Mouse (Mus musculus): ENCODE results near the gene Rnf168. TPM values are rescaled to one million over a fixed set of nuclear protein-coding genes. Genes with fewer than 3 reads are reported as not detected.

The Rnf168 gene
- total and polyA plus RNA-seq, 2 experiments from 2014 or later: 14.8 to 19.1 TPM

DNA sequence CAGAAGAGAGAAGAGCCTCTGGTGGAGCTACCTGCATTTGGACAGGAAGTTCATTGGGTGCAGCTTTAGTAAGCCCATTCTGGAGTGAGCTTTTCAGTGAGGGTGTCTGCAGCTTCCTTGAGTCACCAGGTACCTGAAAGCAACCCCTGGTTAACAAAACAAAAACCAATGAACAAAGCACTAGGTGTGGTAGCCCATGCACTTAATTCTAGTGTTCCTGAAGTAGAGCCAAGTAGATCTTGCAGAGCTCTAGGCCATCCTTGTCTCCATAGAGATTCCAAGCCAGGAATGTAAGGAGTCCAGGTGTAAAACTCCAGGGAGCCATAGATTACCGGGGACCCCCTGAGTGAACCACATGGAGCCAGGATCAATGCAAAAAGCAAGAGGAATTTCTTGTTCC, 25.8 kb downstream of the Rnf168 start:
- no peak for TF ChIP-seq CTCF (IDR thresholded peaks at IDR 0.05; ENCODE audit: low read depth)
- no peak for TF ChIP-seq EP300 (IDR thresholded peaks at IDR 0.05; ENCODE audit: low read depth)
- Histone ChIP-seq H3K4me2 (ENCODE audit: low read depth, low read length) (no peak overlapping the region), H3K27me3 (ENCODE audit: control insufficient read depth, insufficient read depth, low read length) (no peaks in the 10 kb centered on the region), H3K27ac (ENCODE audit: low read depth) (no peak overlapping the region), H3K4me1 (ENCODE audit: control insufficient read depth, insufficient read depth) (no peaks in the 10 kb centered on the region), H3K4me3 (ENCODE audit: low read depth, low read length) (no peak overlapping the region), H3K36me3 (replicated peaks; ENCODE audit: control insufficient read depth, insufficient read depth, low read length) (peaks cover 27% of the 10 kb centered on the region), H3K9ac (replicated peaks; ENCODE audit: low read depth, low read length) (no peak overlapping the region), H3K9me3 (replicated peaks; ENCODE audit: control insufficient read depth, low read length) (no peaks in the 10 kb centered on the region)
- ATAC-seq (ENCODE audit: insufficient read depth, low read depth) (no peak), DNase-seq (ENCODE audit: low spot score) (no peak)
- WGBS: 56% methylated on average over 1 of the region's 1 CpGs

DNA sequence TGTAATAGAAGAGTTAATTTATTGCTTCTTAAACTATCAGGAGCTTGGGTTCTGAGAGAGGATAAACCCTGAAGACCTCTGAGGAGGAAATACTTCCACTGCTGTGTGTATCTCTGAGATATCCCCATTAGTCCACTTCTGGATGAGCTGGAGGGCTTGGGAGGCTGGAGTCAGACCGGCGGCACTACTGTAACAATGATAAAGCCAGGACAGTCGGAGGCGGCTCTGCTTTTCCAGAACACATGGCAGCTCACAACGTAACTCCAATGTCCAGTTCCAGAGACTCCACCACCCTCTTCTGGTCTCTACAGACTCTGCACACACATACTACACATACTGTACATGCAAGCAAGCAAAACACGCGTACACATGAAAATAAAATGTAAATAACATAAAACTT, 26.6 kb downstream of the Rnf168 start:
- no peaks in the 10 kb centered on the region for H3K4me1 ChIP-seq (ENCODE audit: control insufficient read depth, insufficient read depth)
- H3K27me3 ChIP-seq (ENCODE audit: control insufficient read depth, insufficient read depth, low read length): no peaks in the 10 kb centered on the region
- H3K27ac ChIP-seq (ENCODE audit: low read depth): no peak overlapping the region
- TF ChIP-seq EP300 (IDR thresholded peaks at IDR 0.05; ENCODE audit: low read depth) (no peak), CTCF (IDR thresholded peaks at IDR 0.05; ENCODE audit: low read depth) (no peak)
- no peak overlapping the region for H3K9ac ChIP-seq (replicated peaks; ENCODE audit: low read depth, low read length)
- ATAC-seq (ENCODE audit: insufficient read depth, low read depth) (no peak), DNase-seq (ENCODE audit: low spot score) (no peak)
- no peak overlapping the region for H3K4me3 ChIP-seq (ENCODE audit: low read depth, low read length)
- H3K9me3 ChIP-seq (replicated peaks; ENCODE audit: control insufficient read depth, low read length): no peaks in the 10 kb centered on the region
- no peak overlapping the region for H3K4me2 ChIP-seq (ENCODE audit: low read depth, low read length)
- 81% methylated on average over 7 of the region's 7 CpGs for WGBS
- peaks cover 20% of the 10 kb centered on the region for H3K36me3 ChIP-seq (replicated peaks; ENCODE audit: control insufficient read depth, insufficient read depth, low read length)

DNA sequence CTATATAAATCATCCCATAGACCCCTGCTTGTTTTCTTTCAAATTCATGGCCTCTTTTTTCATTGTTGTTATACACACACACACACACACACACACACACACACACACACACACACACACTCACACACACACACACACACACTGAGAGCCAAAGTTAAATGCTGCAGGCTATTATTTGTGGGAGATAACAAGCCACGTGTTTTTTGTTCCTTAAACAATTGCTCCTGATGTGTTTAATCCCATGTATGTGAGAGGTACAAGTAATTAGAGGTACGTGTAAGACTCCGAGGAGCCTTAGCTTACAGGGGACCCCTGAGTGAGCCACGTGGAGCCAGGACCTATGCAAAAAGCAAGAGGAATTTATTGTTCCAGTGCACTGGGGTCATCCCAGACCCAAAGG, 34.7 kb downstream of the Rnf168 start:
- no peak for DNase-seq (ENCODE audit: low spot score)
- Histone ChIP-seq H3K27ac (ENCODE audit: low read depth) (no peak overlapping the region), H3K4me2 (ENCODE audit: low read depth, low read length) (no peak overlapping the region), H3K27me3 (ENCODE audit: control insufficient read depth, insufficient read depth, low read length) (no peaks in the 10 kb centered on the region), H3K9me3 (replicated peaks; ENCODE audit: control insufficient read depth, low read length) (no peaks in the 10 kb centered on the region), H3K36me3 (replicated peaks; ENCODE audit: control insufficient read depth, insufficient read depth, low read length) (no peaks in the 10 kb centered on the region), H3K4me3 (ENCODE audit: low read depth, low read length) (no peak overlapping the region), H3K4me1 (ENCODE audit: control insufficient read depth, insufficient read depth) (peaks cover 4% of the 10 kb centered on the region), H3K9ac (replicated peaks; ENCODE audit: low read depth, low read length) (no peak overlapping the region)
- 71% methylated on average over 4 of the region's 4 CpGs for WGBS
- ATAC-seq (ENCODE audit: insufficient read depth, low read depth): no peak
- TF ChIP-seq EP300 (IDR thresholded peaks at IDR 0.05; ENCODE audit: low read depth) (no peak), CTCF (IDR thresholded peaks at IDR 0.05; ENCODE audit: low read depth) (no peak)

DNA sequence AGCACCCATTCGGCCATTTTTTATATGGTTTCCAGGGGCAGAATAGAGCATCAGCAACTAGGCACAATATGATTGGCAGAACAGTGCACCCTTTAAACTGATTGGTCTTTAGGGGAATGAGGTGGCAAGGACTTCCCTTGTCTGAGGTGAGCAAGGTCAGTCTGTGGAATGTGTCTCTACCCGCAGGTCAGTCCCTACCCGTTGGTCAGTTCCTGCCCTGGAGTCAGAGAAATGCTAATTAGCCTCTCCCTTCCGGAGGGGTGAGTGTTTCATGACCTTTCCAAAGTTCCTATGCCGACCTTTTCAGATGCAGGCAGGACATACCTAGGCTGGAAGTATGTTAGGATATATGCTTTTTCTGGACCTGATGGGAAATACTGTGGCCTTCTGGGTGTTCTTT, 35.1 kb downstream of the Rnf168 start:
- 48% methylated on average over 5 of the region's 5 CpGs for WGBS
- H3K9ac ChIP-seq (replicated peaks; ENCODE audit: low read depth, low read length): no peak overlapping the region
- DNase-seq (ENCODE audit: low spot score) (no peak), ATAC-seq (ENCODE audit: insufficient read depth, low read depth) (no peak)
- no peak overlapping the region for H3K4me3 ChIP-seq (ENCODE audit: low read depth, low read length)
- H3K27ac ChIP-seq (ENCODE audit: low read depth): no peak overlapping the region
- peaks cover 5% of the 10 kb centered on the region for H3K4me1 ChIP-seq (ENCODE audit: control insufficient read depth, insufficient read depth)
- H3K27me3 ChIP-seq (ENCODE audit: control insufficient read depth, insufficient read depth, low read length): no peaks in the 10 kb centered on the region
- no peak overlapping the region for H3K4me2 ChIP-seq (ENCODE audit: low read depth, low read length)
- H3K9me3 ChIP-seq (replicated peaks; ENCODE audit: control insufficient read depth, low read length): no peaks in the 10 kb centered on the region
- no peak for TF ChIP-seq EP300 (IDR thresholded peaks at IDR 0.05; ENCODE audit: low read depth)
- TF ChIP-seq CTCF (IDR thresholded peaks at IDR 0.05; ENCODE audit: low read depth): no peak
- no peaks in the 10 kb centered on the region for H3K36me3 ChIP-seq (replicated peaks; ENCODE audit: control insufficient read depth, insufficient read depth, low read length)

DNA sequence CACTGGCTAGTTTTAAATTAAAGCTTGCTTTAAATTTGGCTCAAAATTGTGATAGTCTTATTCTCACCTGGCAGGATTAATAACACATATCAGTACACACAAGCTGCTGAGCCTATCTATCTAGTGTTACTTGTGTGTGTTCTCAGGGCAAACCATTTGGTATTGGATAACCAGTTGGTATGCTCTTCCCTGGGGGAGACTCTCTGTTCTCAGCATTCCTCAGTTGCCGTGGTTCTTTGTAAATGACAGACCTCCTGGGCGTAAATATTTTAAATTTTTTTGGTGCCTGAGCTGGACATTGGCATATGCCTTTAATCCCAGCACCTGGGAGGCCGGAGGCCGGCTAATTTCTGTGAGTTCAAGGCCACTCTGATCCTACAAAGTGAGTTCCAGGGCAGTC, 35.6 kb downstream of the Rnf168 start:
- H3K9ac ChIP-seq (replicated peaks; ENCODE audit: low read depth, low read length): no peak overlapping the region
- H3K4me2 ChIP-seq (ENCODE audit: low read depth, low read length): no peak overlapping the region
- peaks cover 5% of the 10 kb centered on the region for H3K4me1 ChIP-seq (ENCODE audit: control insufficient read depth, insufficient read depth)
- H3K36me3 ChIP-seq (replicated peaks; ENCODE audit: control insufficient read depth, insufficient read depth, low read length): no peaks in the 10 kb centered on the region
- H3K4me3 ChIP-seq (ENCODE audit: low read depth, low read length): no peak overlapping the region
- WGBS: 70% methylated on average over 4 of the region's 4 CpGs
- H3K9me3 ChIP-seq (replicated peaks; ENCODE audit: control insufficient read depth, low read length): no peaks in the 10 kb centered on the region
- H3K27ac ChIP-seq (ENCODE audit: low read depth): no peak overlapping the region
- TF ChIP-seq CTCF (IDR thresholded peaks at IDR 0.05; ENCODE audit: low read depth) (no peak), EP300 (IDR thresholded peaks at IDR 0.05; ENCODE audit: low read depth) (no peak)
- DNase-seq (ENCODE audit: low spot score): no peak
- ATAC-seq (ENCODE audit: insufficient read depth, low read depth): no peak
- H3K27me3 ChIP-seq (ENCODE audit: control insufficient read depth, insufficient read depth, low read length): no peaks in the 10 kb centered on the region

DNA sequence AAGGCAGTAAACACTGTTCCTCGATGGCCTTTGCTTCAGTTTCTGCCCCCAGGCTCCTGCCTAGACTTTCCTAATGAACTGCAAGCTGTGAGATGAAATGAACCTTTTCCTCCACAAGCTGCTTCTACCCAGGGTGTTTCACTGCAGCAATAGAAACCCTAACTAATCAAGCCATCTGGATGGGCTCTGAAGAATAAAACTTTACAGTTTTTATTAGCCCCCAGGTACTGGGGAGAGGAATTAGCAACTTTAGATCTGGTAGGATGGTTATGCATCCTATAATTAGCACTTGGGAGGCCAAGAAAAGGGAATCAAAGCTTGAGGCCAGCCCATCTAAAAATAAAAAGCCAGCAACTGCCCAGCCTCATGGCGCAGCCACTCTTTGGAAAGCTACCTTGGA, 39.3 kb downstream of the Rnf168 start:
- no peak overlapping the region for H3K9ac ChIP-seq (replicated peaks; ENCODE audit: low read depth, low read length)
- no peak overlapping the region for H3K27ac ChIP-seq (ENCODE audit: low read depth)
- H3K36me3 ChIP-seq (replicated peaks; ENCODE audit: control insufficient read depth, insufficient read depth, low read length): no peaks in the 10 kb centered on the region
- H3K4me2 ChIP-seq (ENCODE audit: low read depth, low read length): no peak overlapping the region
- H3K27me3 ChIP-seq (ENCODE audit: control insufficient read depth, insufficient read depth, low read length): no peaks in the 10 kb centered on the region
- TF ChIP-seq EP300 (IDR thresholded peaks at IDR 0.05; ENCODE audit: low read depth) (no peak), CTCF (IDR thresholded peaks at IDR 0.05; ENCODE audit: low read depth) (no peak)
- 58% methylated on average over 2 of the region's 2 CpGs for WGBS
- H3K9me3 ChIP-seq (replicated peaks; ENCODE audit: control insufficient read depth, low read length): no peaks in the 10 kb centered on the region
- ATAC-seq (ENCODE audit: insufficient read depth, low read depth) (no peak), DNase-seq (ENCODE audit: low spot score) (no peak)
- H3K4me1 ChIP-seq (ENCODE audit: control insufficient read depth, insufficient read depth): peaks cover 5% of the 10 kb centered on the region
- no peak overlapping the region for H3K4me3 ChIP-seq (ENCODE audit: low read depth, low read length)

Data from heart, postnatal 0 days (tissue).